Mouse (Mus musculus): ENCODE results near the gene Svopl. TPM values are rescaled to one million over a fixed set of nuclear protein-coding genes. Genes with fewer than 3 reads are reported as not detected.
A peak's percentile ranks its signal among the peaks of the same experiment; 100 is the strongest.

Gene Svopl
- 0.09 and 0.17 TPM in 2 replicates for polyA plus RNA-seq (2015; fragmentation: Nextera tagmentation; extraction: Ambion mirVana)

- no peak within 1 kb of the TSS for H3K9ac ChIP-seq
- H3K27me3 ChIP-seq (replicated peaks): no peaks in the 10 kb centered on the region
- no peak for ATAC-seq (ENCODE audit: extremely low read depth, insufficient number of reproducible peaks, low FRiP score, low TSS enrichment)
- H3K36me3 ChIP-seq: no peaks in the 10 kb centered on the region
- 35% methylated on average over 6 of the region's 6 CpGs for WGBS
- peaks cover 12% of the 10 kb centered on the region for H3K4me1 ChIP-seq
- H3K27ac ChIP-seq (replicated peaks): no peak within 1 kb of the TSS
- no peak within 1 kb of the TSS for H3K4me2 ChIP-seq
- H3K9me3 ChIP-seq: 0 out of 2 replicates have a peak, but pooled peaks cover 5% of the 10 kb centered on the region
- H3K4me3 ChIP-seq: no peak within 1 kb of the TSS
Measured at GRCm38 (mm10) chr6:38046838-38047237, at the start of gene Svopl. Svopl (minus strand) TSS chr6:38046996.

GRCm38 (mm10) chr6:38094701-38095100 lies 47.9 kb upstream of the Svopl start:
- H3K4me3 ChIP-seq: no peak overlapping the region
- no peaks in the 10 kb centered on the region for H3K9me3 ChIP-seq
- WGBS: 73% methylated on average over 10 of the region's 10 CpGs
- no peaks in the 10 kb centered on the region for H3K36me3 ChIP-seq
- no peaks in the 10 kb centered on the region for H3K27me3 ChIP-seq (replicated peaks)
- H3K4me2 ChIP-seq: no peak overlapping the region
- no peak overlapping the region for H3K27ac ChIP-seq (replicated peaks)
- ATAC-seq (ENCODE audit: extremely low read depth, insufficient number of reproducible peaks, low FRiP score, low TSS enrichment): no peak
- H3K9ac ChIP-seq: no peak overlapping the region
- H3K4me1 ChIP-seq: no peaks in the 10 kb centered on the region

- ATAC-seq (ENCODE audit: extremely low read depth, insufficient number of reproducible peaks, low FRiP score, low TSS enrichment): no peak
- Histone ChIP-seq H3K4me1 (no peaks in the 10 kb centered on the region), H3K36me3 (no peaks in the 10 kb centered on the region), H3K27me3 (replicated peaks) (no peaks in the 10 kb centered on the region), H3K9ac (no peak overlapping the region), H3K27ac (replicated peaks) (no peak overlapping the region), H3K4me2 (no peak overlapping the region), H3K4me3 (no peak overlapping the region), H3K9me3 (no peaks in the 10 kb centered on the region)
- 87% methylated on average over 8 of the region's 8 CpGs for WGBS
Measured at GRCm38 (mm10) chr6:38092539-38092938, 45.7 kb upstream of the Svopl start.

DNA sequence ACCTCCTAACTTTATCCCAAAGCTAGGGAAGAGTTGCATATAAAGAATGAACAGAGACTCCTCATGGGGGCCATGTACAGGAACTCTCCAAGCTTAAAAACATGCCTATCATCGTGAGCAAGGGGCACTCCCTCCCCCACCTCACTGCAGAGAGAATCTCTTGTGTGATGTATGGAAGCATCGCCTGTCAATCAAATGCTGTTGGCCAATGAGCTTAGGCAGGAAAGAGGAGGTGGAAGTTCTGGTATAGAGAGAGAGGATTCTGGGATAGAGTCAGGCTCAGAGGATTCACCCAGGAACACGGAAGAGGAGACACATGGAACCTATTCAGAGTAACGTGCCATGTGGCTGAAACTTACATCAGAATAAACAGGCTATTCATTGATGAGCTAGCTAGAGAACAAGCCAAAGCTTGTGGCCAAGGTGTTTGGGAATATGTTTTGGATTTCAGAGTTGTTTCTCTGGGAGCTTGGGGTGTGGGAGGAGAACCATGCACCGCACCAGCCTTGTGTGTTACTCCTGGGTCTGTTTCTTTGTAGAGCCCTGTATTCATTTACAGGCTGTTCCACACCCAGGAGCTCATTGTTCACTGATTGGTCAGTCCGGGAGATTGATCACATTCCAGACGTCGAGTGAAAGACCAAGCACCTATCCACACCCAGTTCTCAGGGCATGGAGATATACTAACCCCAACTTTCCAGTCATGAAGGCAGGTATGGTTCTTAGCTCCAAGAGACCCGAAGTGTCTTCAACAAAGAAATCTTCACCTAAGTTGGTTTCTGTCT lies 40.6 kb upstream of the Svopl start:
- Histone ChIP-seq H3K9ac (no peak overlapping the region), H3K27ac (replicated peaks) (no peak overlapping the region), H3K27me3 (replicated peaks) (no peaks in the 10 kb centered on the region), H3K4me1 (peaks cover 2% of the 10 kb centered on the region; the same call in 1 of the 2 replicates), H3K4me3 (no peak overlapping the region), H3K36me3 (no peaks in the 10 kb centered on the region), H3K9me3 (no peaks in the 10 kb centered on the region), H3K4me2 (no peak overlapping the region)
- ATAC-seq (ENCODE audit: extremely low read depth, insufficient number of reproducible peaks, low FRiP score, low TSS enrichment): no peak
- WGBS: 77% methylated on average over 9 of the region's 9 CpGs

- WGBS: 32% methylated on average over 4 of the region's 4 CpGs
- Histone ChIP-seq H3K4me3 (no peak overlapping the region), H3K4me1 (peaks cover 29% of the 10 kb centered on the region), H3K9me3 (no peaks in the 10 kb centered on the region), H3K27ac (replicated peaks) (no peak overlapping the region), H3K4me2 (no peak overlapping the region), H3K9ac (no peak overlapping the region), H3K27me3 (replicated peaks) (no peaks in the 10 kb centered on the region), H3K36me3 (no peaks in the 10 kb centered on the region)
- no peak for ATAC-seq (ENCODE audit: extremely low read depth, insufficient number of reproducible peaks, low FRiP score, low TSS enrichment)
Measured at GRCm38 (mm10) chr6:38083204-38083603, 36.4 kb upstream of the Svopl start.

DNA sequence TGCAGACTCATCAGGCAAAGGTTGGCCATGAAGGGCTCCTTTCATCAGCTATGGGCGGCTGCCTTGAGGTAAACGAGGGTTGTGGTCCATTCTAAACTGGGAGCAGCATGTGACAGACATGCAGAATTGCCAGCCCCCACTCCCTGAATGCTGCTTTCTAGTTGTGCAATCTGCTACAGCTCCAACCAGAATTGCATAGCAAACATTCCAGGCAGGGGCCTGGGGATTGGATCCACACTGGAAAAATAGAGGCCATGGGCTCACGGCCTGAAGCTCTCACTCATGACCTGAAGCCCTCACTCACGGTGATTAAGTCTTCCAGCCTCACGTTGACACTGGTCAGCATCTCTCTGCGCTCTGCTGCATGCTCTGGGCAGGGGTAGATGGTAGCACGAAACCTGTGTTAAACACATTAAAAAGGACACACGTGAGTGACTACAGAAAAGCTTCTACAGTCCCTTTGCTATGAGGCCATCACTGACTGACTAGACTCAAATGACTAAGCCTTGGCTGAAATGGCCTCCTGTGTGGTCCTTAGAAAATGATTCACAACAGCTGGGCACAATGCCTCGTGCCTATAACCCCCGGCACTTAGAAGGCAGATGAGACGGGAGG lies 35.0 kb upstream of the Svopl start:
- Histone ChIP-seq H3K27me3 (replicated peaks) (no peaks in the 10 kb centered on the region), H3K27ac (replicated peaks) (peak overlapping the region; percentile 77), H3K9me3 (no peaks in the 10 kb centered on the region), H3K36me3 (no peaks in the 10 kb centered on the region), H3K4me3 (no peak overlapping the region), H3K9ac (no peak overlapping the region), H3K4me2 (peak overlapping the region; percentile 27), H3K4me1 (peaks cover 29% of the 10 kb centered on the region)
- 0 out of 2 replicates have a peak, but pooled peaks have one; percentile 9 for ATAC-seq (ENCODE audit: extremely low read depth, insufficient number of reproducible peaks, low FRiP score, low TSS enrichment)
- 41% methylated on average over 11 of the region's 11 CpGs for WGBS

GRCm38 (mm10) chr6:38080364-38080763 lies 33.6 kb upstream of the Svopl start:
- Histone ChIP-seq H3K4me2 (no peak overlapping the region), H3K4me1 (peaks cover 29% of the 10 kb centered on the region), H3K27ac (replicated peaks) (no peak overlapping the region; the same call in 1 of the 2 replicates), H3K9me3 (no peaks in the 10 kb centered on the region), H3K4me3 (no peak overlapping the region), H3K36me3 (no peaks in the 10 kb centered on the region), H3K27me3 (replicated peaks) (no peaks in the 10 kb centered on the region), H3K9ac (no peak overlapping the region)
- no peak for ATAC-seq (ENCODE audit: extremely low read depth, insufficient number of reproducible peaks, low FRiP score, low TSS enrichment)
- 31% methylated on average over 4 of the region's 4 CpGs for WGBS

DNA sequence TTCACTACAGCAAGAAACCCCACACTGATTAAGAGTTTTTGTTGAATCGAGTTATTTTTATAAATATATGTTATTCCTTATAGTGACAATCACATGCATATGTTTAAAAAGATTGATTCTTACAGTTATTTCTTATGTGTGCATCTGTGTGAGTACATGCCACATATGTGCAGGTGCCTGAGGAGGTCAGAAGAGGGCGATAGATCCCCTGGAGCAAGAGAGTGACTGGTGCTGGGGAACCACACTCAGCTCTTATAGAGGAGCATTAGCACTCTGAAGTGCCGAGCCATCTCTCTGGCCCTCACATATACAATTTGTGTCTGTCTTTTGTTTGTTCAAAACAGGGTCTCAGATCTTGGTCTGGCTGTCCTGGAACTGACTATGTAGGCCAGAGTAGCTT lies 26.8 kb upstream of the Svopl start:
- Histone ChIP-seq H3K4me3 (no peak overlapping the region), H3K9ac (no peak overlapping the region), H3K4me2 (no peak overlapping the region), H3K9me3 (peaks cover 3% of the 10 kb centered on the region; the same call in 1 of the 2 replicates), H3K4me1 (peaks cover 19% of the 10 kb centered on the region), H3K27me3 (replicated peaks) (no peaks in the 10 kb centered on the region), H3K27ac (replicated peaks) (no peak overlapping the region), H3K36me3 (no peaks in the 10 kb centered on the region)
- ATAC-seq (ENCODE audit: extremely low read depth, insufficient number of reproducible peaks, low FRiP score, low TSS enrichment): no peak
- 89% methylated on average over 3 of the region's 3 CpGs for WGBS

- ATAC-seq (ENCODE audit: extremely low read depth, insufficient number of reproducible peaks, low FRiP score, low TSS enrichment): no peak
- Histone ChIP-seq H3K9ac (no peak overlapping the region), H3K4me3 (no peak overlapping the region), H3K27ac (replicated peaks) (no peak overlapping the region), H3K27me3 (replicated peaks) (no peaks in the 10 kb centered on the region), H3K4me2 (no peak overlapping the region), H3K9me3 (peaks cover 3% of the 10 kb centered on the region; the same call in 1 of the 2 replicates), H3K36me3 (no peaks in the 10 kb centered on the region), H3K4me1 (peaks cover 19% of the 10 kb centered on the region)
- WGBS: 44% methylated on average over 5 of the region's 5 CpGs
Measured at GRCm38 (mm10) chr6:38072137-38072796, 25.5 kb upstream of the Svopl start.

DNA sequence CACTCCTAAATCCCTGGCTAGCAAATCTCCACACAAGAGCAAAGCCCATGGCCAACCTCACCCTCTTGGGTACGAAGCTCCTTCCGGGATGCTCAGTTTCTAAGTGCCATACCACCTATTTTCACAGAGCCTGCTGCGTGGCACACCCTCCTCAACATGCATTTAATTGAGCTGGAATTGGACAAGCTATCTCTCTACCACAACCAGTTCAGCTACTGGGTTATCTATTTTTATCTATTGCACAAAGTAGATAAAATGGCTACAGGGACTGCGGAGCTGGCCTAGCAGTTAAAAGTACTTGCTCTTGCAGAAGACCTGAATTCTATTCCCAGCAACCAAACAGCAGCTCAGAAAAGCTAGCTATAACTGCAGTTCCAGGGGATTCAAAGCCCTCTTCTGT lies 24.5 kb upstream of the Svopl start:
- no peaks in the 10 kb centered on the region for H3K36me3 ChIP-seq
- no peak overlapping the region for H3K27ac ChIP-seq (replicated peaks)
- no peaks in the 10 kb centered on the region for H3K27me3 ChIP-seq (replicated peaks)
- H3K4me3 ChIP-seq: no peak overlapping the region
- no peak overlapping the region for H3K4me2 ChIP-seq
- H3K9ac ChIP-seq: no peak overlapping the region
- no peak for ATAC-seq (ENCODE audit: extremely low read depth, insufficient number of reproducible peaks, low FRiP score, low TSS enrichment)
- peaks cover 3% of the 10 kb centered on the region; the same call in 1 of the 2 replicates for H3K9me3 ChIP-seq
- H3K4me1 ChIP-seq: peaks cover 19% of the 10 kb centered on the region
- WGBS: 76% methylated on average over 4 of the region's 4 CpGs

DNA sequence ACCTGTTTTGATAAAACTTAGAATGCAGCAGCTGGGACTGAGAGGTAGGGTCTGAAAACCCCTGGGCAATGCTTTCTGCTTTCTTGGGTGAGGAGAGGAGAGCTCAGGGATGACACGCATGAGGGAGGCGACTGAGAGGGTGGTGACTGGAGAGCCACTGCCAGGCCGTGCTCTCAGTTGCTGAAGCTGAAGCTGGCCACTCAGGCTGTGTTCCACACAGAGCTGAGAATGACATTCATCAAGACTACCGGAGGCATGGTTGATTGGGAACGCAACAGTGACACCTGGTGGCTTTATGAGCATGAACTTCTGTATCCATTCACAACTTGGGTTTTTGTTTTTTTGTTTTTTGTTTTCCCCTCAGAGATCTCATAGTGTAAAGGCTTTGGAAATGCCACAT lies 19.4 kb upstream of the Svopl start:
- peak; percentile 54; the same call in 1 of the 2 replicates for ATAC-seq (ENCODE audit: extremely low read depth, insufficient number of reproducible peaks, low FRiP score, low TSS enrichment)
- Histone ChIP-seq H3K4me2 (no peak overlapping the region), H3K4me3 (no peak overlapping the region), H3K27ac (replicated peaks) (no peak overlapping the region), H3K4me1 (peaks cover 12% of the 10 kb centered on the region; the same call in 1 of the 2 replicates), H3K9ac (no peak overlapping the region), H3K27me3 (replicated peaks) (no peaks in the 10 kb centered on the region), H3K9me3 (peaks cover 13% of the 10 kb centered on the region), H3K36me3 (no peaks in the 10 kb centered on the region)
- WGBS: under 1% methylated on average over 5 of the region's 5 CpGs
